Mouse (Mus musculus) testis, adult 2 months (tissue): ENCODE measurements at regions not wholly inside any gene's neighbourhood (a gene's known extent, or its start where the extent isn't known, plus 50 kb on each side); places are given as distances from the start of the nearest gene placed in this dataset.

ENCODE experiments used
- H3K27ac ChIP-seq: fragments of 200-500 bp; 2 replicates; pipeline ENCODE4 v1.5.1; 2012; ENCODE audit warnings: low read depth, low read length; ENCODE audit not compliant: control insufficient read depth, insufficient read depth
- H3K27me3 ChIP-seq: fragments of 200-500 bp; 2 replicates; pipeline ENCODE4 v1.6.1; 2012; ENCODE audit warnings: mild to moderate bottlenecking, low read length, moderate library complexity; ENCODE audit not compliant: control insufficient read depth, insufficient read depth
- H3K36me3 ChIP-seq: fragments of 200-500 bp; 2 replicates; pipeline ENCODE4 v1.6.1; 2012; ENCODE audit warnings: mild to moderate bottlenecking, low read length; ENCODE audit not compliant: control insufficient read depth, insufficient read depth
- H3K4me1 ChIP-seq: fragments of 200-500 bp; 2 replicates; pipeline ENCODE4 v1.6.1; 2012; ENCODE audit warnings: low read length; ENCODE audit not compliant: control insufficient read depth, insufficient read depth
- H3K4me3 ChIP-seq: fragments of 200-500 bp; 2 replicates; pipeline ENCODE4 v1.5.1; 2012; ENCODE audit warnings: low read depth, mild to moderate bottlenecking, low read length, moderate library complexity, mixed read lengths; ENCODE audit not compliant: control insufficient read depth
- CTCF ChIP-seq: fragments of 200-500 bp; IDR thresholded peaks from 2 replicates; pipeline ENCODE4 v1.5.1; 2012; ENCODE audit warnings: low read depth, mild to moderate bottlenecking, inconsistent platforms, low read length, moderate library complexity; ENCODE audit not compliant: control insufficient read depth, insufficient read depth, insufficient replicate concordance
- POLR2A ChIP-seq: fragments of 200-500 bp; IDR thresholded peaks from 2 replicates; pipeline ENCODE4 v1.6.1; 2012; ENCODE audit warnings: low read depth, mild to moderate bottlenecking, inconsistent platforms, low read length, moderate library complexity; ENCODE audit not compliant: control insufficient read depth

GRCm38 (mm10) chr14:16136187-16136586 lies 112.9 kb upstream of the Ngly1 start:
- TF ChIP-seq CTCF (no peak), POLR2A (no peak)
- H3K27ac ChIP-seq, result no peak overlapping the region
- no peaks in the 10 kb centered on the region for H3K27me3 ChIP-seq
- no peak overlapping the region for H3K4me3 ChIP-seq
- H3K36me3 ChIP-seq, result no peaks in the 10 kb centered on the region
- no peaks in the 10 kb centered on the region for H3K4me1 ChIP-seq

- Histone ChIP-seq H3K27ac (no peak overlapping the region), H3K27me3 (no peaks in the 10 kb centered on the region), H3K4me1 (no peaks in the 10 kb centered on the region), H3K4me3 (no peak overlapping the region), H3K36me3 (no peaks in the 10 kb centered on the region)
- TF ChIP-seq POLR2A (no peak), CTCF (no peak)
Observed at GRCm38 (mm10) chr14:16144299-16144698, 104.8 kb upstream of the Ngly1 start.

- H3K4me3 ChIP-seq, result no peak overlapping the region
- H3K36me3 ChIP-seq, result no peaks in the 10 kb centered on the region
- no peaks in the 10 kb centered on the region for H3K27me3 ChIP-seq
- TF ChIP-seq POLR2A (no peak), CTCF (no peak)
- no peak overlapping the region for H3K27ac ChIP-seq
- no peaks in the 10 kb centered on the region for H3K4me1 ChIP-seq
Observed at GRCm38 (mm10) chr14:16146811-16147210, 102.3 kb upstream of the Ngly1 start.

GRCm38 (mm10) chr14:16151815-16152214 lies 97.3 kb upstream of the Ngly1 start:
- TF ChIP-seq CTCF, result no peak
- no peak for TF ChIP-seq POLR2A

GRCm38 (mm10) chr14:16152702-16153101 lies 96.4 kb upstream of the Ngly1 start:
- H3K27ac ChIP-seq, result no peak overlapping the region
- no peaks in the 10 kb centered on the region for H3K4me1 ChIP-seq
- TF ChIP-seq CTCF, result no peak
- no peak for TF ChIP-seq POLR2A
- no peaks in the 10 kb centered on the region for H3K27me3 ChIP-seq
- H3K4me3 ChIP-seq, result no peak overlapping the region
- H3K36me3 ChIP-seq, result no peaks in the 10 kb centered on the region

More at GRCm38 (mm10) chr14:16151815-16152214, 97.3 kb upstream of the Ngly1 start:
- no peaks in the 10 kb centered on the region for H3K4me1 ChIP-seq
- H3K27ac ChIP-seq, result no peak overlapping the region
- no peaks in the 10 kb centered on the region for H3K27me3 ChIP-seq
- H3K36me3 ChIP-seq, result no peaks in the 10 kb centered on the region
- no peak overlapping the region for H3K4me3 ChIP-seq

GRCm38 (mm10) chr14:16155106-16155505 lies 94.0 kb upstream of the Ngly1 start:
- no peak for TF ChIP-seq POLR2A
- no peak for TF ChIP-seq CTCF
- Histone ChIP-seq H3K4me3 (no peak overlapping the region), H3K36me3 (no peaks in the 10 kb centered on the region), H3K27me3 (no peaks in the 10 kb centered on the region), H3K4me1 (no peaks in the 10 kb centered on the region), H3K27ac (no peak overlapping the region)

- no peaks in the 10 kb centered on the region for H3K4me1 ChIP-seq
- H3K27me3 ChIP-seq, result no peaks in the 10 kb centered on the region
- TF ChIP-seq POLR2A (no peak), CTCF (no peak)
- H3K4me3 ChIP-seq, result no peak overlapping the region
- no peak overlapping the region for H3K27ac ChIP-seq
- no peaks in the 10 kb centered on the region for H3K36me3 ChIP-seq
Observed at GRCm38 (mm10) chr14:16170226-16170625, 78.9 kb upstream of the Ngly1 start.

- Histone ChIP-seq H3K4me1 (no peaks in the 10 kb centered on the region), H3K27ac (no peak overlapping the region), H3K36me3 (no peaks in the 10 kb centered on the region), H3K27me3 (no peaks in the 10 kb centered on the region), H3K4me3 (no peak overlapping the region)
- TF ChIP-seq POLR2A (no peak), CTCF (no peak)
Observed at GRCm38 (mm10) chr14:16172261-16172660, 76.8 kb upstream of the Ngly1 start.

GRCm38 (mm10) chr14:16173292-16173691 lies 75.8 kb upstream of the Ngly1 start:
- Histone ChIP-seq H3K27me3 (no peaks in the 10 kb centered on the region), H3K4me1 (no peaks in the 10 kb centered on the region), H3K36me3 (no peaks in the 10 kb centered on the region), H3K4me3 (no peak overlapping the region), H3K27ac (no peak overlapping the region)
- TF ChIP-seq CTCF (no peak), POLR2A (no peak)
